Mouse (Mus musculus) midbrain, embryonic 10.5 days (tissue): ENCODE results near the gene Gna15. TPM values are rescaled to one million over a fixed set of nuclear protein-coding genes. Genes with fewer than 3 reads are reported as not detected.

Experiments
- DNase-seq: peaks from one replicate; pipeline ENCODE4 v3.0.0-alpha.2; 2017; ENCODE audit warnings: low spot score
- H3K27ac ChIP-seq: fragments of 300-500 bp; sonication (generic); replicated peaks from 2 replicates; pipeline ENCODE4 v1.5.1; 2016; ENCODE audit warnings: mild to moderate bottlenecking
- H3K27me3 ChIP-seq: fragments of 300-500 bp; sonication (generic); 2 replicates; pipeline ENCODE4 v1.6.1; 2016; ENCODE audit warnings: low read depth, mild to moderate bottlenecking; ENCODE audit not compliant: poor library complexity, severe bottlenecking
- H3K36me3 ChIP-seq: fragments of 300-500 bp; sonication (generic); 2 replicates; pipeline ENCODE4 v1.6.1; 2016; ENCODE audit warnings: mild to moderate bottlenecking, moderate library complexity
- H3K4me1 ChIP-seq: fragments of 300-500 bp; sonication (generic); 2 replicates; pipeline ENCODE4 v1.6.1; 2016
- H3K4me3 ChIP-seq: fragments of 300-500 bp; sonication (generic); 2 replicates; pipeline ENCODE4 v1.5.1; 2016; ENCODE audit warnings: mild to moderate bottlenecking, moderate library complexity
- H3K9me3 ChIP-seq: fragments of 300-500 bp; sonication (generic); replicated peaks from 2 replicates; pipeline ENCODE4 v1.6.1; 2016; ENCODE audit warnings: mild to moderate bottlenecking
- WGBS: fragments of 180-500 bp; shearing (Covaris S2); methylation state at CpG from one replicate; pipeline ENCODE4 v1.1.7; 2016; 5-methylcytosine and 5-hydroxymethylcytosine counted together
- polyA plus RNA-seq: library from polyadenylated mRNA; unstranded; fragments of >200 nt; fragmentation: Nextera tagmentation; extraction: Ambion mirVana; gene quantifications from 2 replicates; pipeline ENCODE4 v1.2.1, GENCODE M21; 2016

The Gna15 gene
- polyA plus RNA-seq, result 0.53 and 0.85 TPM in 2 replicates

DNA sequence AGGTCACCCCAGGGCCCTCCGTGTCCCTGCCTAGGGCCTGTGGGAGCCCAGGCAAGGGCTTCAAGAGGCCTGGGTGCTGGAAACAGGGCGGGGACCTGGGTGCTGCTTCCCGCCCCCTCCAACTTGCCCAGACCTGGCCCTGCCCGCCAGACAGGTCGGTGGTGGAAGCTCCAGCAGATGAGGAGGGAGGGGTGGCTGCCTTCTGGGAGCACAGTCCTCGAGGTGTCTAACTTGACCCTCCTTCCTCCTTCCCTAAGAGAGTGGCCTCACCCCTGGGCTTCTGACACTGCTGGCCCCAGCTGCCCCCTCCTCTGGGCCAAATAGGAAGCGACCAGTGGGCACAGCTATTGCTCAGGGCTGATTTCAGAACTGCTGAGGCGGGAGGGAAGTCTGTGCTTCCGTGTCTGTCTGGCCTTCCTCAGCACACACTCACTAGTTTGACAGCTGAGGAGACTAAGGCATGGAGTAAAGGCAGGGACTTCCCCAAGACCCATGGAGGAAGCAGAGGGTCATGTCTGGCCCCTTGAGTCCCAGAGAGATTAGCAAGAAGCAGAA, at the start of gene Gna15:
Gna15 (minus strand) TSS at position 175 of the 555 bp plus-strand sequence.
- 31% methylated on average over 9 of the region's 9 CpGs for WGBS
- H3K4me1 ChIP-seq, result peaks cover 13% of the 10 kb centered on the region; the same call in 1 of the 2 replicates
- peaks cover 12% of the 10 kb centered on the region for H3K36me3 ChIP-seq
- H3K27me3 ChIP-seq, result peaks cover 22% of the 10 kb centered on the region
- H3K4me3 ChIP-seq, result 0 out of 2 replicates have a peak within 1 kb of the TSS, but pooled peaks have one; percentile 9
- no peak for DNase-seq
- H3K27ac ChIP-seq, result no peak within 1 kb of the TSS
- no peaks in the 10 kb centered on the region for H3K9me3 ChIP-seq

DNA sequence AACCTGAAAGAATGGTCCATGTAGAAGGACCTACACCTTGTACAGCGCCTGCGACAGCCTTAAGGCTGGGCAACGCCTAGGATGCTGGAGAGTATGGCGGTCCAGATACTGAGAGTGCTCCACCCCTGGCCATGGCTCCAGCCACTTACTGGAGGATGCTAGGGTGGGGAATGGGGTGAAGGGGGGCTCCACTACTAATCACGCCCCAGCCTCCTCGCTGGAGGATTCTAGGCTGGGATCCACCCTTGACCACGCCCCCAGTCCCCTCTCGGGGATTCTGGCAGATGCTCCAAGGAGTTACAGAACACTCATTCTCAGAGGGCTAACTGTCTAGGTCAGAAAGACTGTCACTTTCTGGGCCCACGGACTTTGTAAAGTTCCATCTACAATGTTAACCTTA, 49.0 kb upstream of the Gna15 start:
- Histone ChIP-seq H3K9me3 (no peaks in the 10 kb centered on the region), H3K27ac (0 out of 2 replicates have a peak overlapping the region, but pooled peaks have one; percentile 55), H3K4me1 (peaks cover 83% of the 10 kb centered on the region), H3K4me3 (peak overlapping the region; percentile 52), H3K27me3 (peaks cover 81% of the 10 kb centered on the region), H3K36me3 (no peaks in the 10 kb centered on the region)
- 7% methylated on average over 9 of the region's 9 CpGs for WGBS
- no peak for DNase-seq

DNA sequence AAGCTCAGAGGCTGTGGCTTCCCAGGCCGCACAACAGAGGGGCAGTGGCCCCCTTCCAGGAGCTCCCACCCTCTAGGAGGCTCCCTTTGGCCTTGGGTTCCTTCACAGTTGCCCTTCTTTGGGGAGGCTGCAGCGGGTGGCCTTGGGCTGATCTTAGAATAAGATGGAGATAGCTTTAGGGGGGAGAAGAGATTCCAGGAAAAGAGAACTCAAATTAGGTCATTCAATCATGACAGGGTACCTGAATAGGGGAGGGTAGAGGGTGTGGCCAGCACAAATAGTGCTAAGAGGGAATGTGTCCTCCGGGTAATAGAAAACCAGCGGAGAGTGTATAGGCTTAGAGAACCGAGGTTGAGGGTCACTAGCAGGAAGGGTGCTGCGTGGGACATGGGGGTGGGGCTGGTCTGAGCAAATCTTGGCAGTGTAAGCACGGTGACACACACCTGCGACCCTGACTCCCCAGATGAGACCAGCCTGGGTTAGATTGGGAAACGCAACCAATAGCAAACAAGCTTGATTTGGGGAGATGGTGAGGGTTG, 48.2 kb upstream of the Gna15 start:
- Histone ChIP-seq H3K27me3 (peaks cover 81% of the 10 kb centered on the region), H3K9me3 (no peaks in the 10 kb centered on the region), H3K4me1 (peaks cover 91% of the 10 kb centered on the region), H3K36me3 (peaks cover 5% of the 10 kb centered on the region), H3K27ac (peak overlapping the region; percentile 80), H3K4me3 (peak overlapping the region; percentile 52)
- no peak for DNase-seq
- 1% methylated on average over 9 of the region's 9 CpGs for WGBS

DNA sequence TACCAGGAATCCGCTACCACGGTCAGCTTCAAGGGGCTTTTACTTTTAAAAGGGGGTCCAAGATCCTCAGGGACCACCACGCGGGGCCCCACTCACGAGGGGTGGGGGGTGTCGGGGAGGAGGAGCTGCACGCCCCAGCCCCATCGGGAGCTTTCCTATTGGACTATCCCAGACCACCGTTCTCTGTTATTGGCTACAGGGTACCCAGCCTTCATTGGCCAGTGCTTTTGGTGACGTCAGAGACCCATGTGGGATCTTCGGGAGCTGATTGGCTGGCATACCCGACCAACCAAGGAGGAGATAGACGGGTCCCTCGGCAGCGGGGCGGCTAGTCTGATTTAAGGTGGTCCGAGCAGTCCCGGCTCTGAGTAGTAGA, 47.5 kb upstream of the Gna15 start:
- WGBS, result under 1% methylated on average over 18 of the region's 18 CpGs
- peaks cover 11% of the 10 kb centered on the region for H3K36me3 ChIP-seq
- peak overlapping the region; percentile 52 for H3K4me3 ChIP-seq
- peaks cover 81% of the 10 kb centered on the region for H3K27me3 ChIP-seq
- peak overlapping the region; percentile 80 for H3K27ac ChIP-seq
- peak; percentile 97 for DNase-seq
- H3K4me1 ChIP-seq, result peaks cover 97% of the 10 kb centered on the region
- no peaks in the 10 kb centered on the region for H3K9me3 ChIP-seq

GRCm38 (mm10) chr10:81570831-81571500, 46.9 kb upstream of the Gna15 start:
- H3K9me3 ChIP-seq, result no peaks in the 10 kb centered on the region
- H3K4me3 ChIP-seq, result peak overlapping the region; percentile 52
- peaks cover 81% of the 10 kb centered on the region for H3K27me3 ChIP-seq
- peak overlapping the region; percentile 79 for H3K27ac ChIP-seq
- H3K4me1 ChIP-seq, result peaks cover 97% of the 10 kb centered on the region
- under 1% methylated on average over 34 of the region's 34 CpGs for WGBS
- peaks cover 16% of the 10 kb centered on the region for H3K36me3 ChIP-seq
- DNase-seq, result peak; percentile 97

DNA sequence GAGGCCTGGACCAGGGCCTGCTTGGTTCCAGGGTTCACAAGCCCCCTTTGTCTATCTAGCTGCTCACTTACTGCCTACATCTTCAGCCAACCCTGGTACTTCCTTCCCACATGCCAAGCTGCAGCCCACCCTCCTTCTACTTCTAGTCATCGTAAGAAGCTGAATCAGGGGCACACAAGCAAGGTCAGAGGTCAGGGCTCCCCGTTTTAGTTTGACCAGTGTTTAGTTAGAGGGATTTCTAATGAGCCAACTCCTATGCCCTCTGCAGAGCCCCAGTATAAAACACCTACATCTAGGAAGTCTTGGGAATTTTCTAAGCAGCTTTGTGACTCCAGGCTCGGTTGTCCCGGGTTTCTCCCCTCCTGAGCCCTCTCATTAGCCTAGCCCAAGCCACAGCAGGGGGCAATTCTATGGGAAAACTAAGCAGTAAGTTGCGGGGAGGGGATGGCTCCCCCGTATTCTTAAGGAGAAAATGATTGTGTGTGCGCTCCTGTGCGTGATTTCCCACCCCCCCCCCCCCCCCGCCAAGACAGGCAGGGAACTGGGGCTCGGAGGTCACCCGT, 46.3 kb upstream of the Gna15 start:
- H3K36me3 ChIP-seq, result peaks cover 23% of the 10 kb centered on the region
- H3K27me3 ChIP-seq, result peaks cover 81% of the 10 kb centered on the region
- peaks cover 97% of the 10 kb centered on the region for H3K4me1 ChIP-seq
- peak overlapping the region; percentile 79 for H3K27ac ChIP-seq
- H3K9me3 ChIP-seq, result no peaks in the 10 kb centered on the region
- under 1% methylated on average over 11 of the region's 11 CpGs for WGBS
- peak overlapping the region; percentile 52 for H3K4me3 ChIP-seq
- no peak for DNase-seq

DNA sequence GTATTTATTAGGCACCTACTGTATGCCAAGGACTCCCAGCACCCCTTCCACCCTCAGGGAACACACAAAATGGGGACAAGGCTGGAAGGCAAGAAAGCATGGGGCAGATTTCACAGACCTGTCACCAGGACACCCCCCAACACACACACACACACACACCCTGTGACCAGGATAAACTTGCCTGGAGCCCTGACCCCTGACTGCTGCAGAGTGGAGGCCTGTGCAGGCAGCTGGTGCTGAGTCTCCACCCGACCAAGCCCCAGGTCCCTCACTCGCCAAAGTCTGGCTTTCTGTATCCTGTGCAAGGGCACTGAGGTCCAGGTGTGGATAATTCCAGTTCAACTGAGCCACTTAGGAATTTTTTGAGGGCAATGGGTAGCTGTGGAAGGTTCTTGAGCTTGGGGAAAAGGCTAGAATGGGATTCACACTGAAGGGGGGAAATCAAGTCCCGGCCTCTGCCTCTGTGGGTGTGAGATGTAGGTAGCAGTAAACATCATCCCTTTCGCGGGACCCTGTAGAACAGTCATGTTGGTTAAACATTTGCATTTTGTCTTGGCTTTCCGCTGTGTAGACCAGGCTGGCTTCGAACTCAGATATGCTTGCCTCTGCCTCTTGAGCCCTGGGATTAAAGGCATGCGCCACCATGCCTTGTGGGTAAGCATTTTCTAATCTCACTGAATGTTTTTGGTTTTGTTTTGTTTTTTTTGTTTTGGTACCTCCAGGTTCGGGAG, 45.6 kb upstream of the Gna15 start:
- H3K4me3 ChIP-seq, result peak overlapping the region; percentile 52; the same call in 1 of the 2 replicates
- peaks cover 81% of the 10 kb centered on the region for H3K27me3 ChIP-seq
- no peak for DNase-seq
- peaks cover 97% of the 10 kb centered on the region for H3K4me1 ChIP-seq
- no peaks in the 10 kb centered on the region for H3K9me3 ChIP-seq
- peak overlapping the region; percentile 79 for H3K27ac ChIP-seq
- H3K36me3 ChIP-seq, result peaks cover 29% of the 10 kb centered on the region
- 36% methylated on average over 9 of the region's 9 CpGs for WGBS

DNA sequence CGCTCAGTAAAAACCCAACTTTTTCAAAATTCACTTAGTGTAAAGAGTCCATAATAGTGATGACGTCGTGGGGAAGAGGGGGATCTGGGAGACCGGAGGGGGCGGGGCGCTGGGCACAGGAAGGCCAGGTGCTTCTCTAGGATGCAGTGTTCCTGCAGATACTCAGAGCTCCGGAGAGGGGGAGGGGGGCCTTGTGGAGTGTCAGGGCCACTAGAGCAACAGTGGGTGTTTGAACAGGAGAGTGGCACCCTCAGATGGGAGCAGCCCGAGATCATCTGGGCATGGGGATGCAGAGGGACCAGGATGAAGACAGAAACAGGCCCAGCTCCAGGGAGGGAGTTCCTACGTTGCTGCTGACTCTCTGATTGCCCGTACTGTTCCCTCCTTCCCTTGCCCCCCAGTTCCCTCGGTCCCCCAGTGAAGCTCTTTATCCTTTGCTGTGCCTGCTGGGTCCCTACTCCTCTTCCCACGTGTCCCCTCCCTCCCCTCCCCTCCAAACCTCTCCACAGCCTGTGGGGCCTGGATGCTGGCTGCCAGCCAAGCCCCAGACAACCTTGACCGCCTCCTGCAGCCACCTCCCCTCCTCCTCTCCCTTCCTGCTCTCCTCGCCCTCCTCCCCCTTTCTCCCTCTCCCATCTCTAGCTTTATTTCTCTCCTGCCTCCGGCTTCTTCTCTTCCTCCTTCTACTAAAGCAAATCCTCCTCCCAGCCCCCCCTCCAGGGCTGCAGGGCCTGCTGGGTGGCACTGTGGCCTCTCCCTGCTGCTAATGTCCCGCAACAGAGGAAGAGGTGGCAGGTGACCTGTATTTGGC, 44.6 kb upstream of the Gna15 start:
- peak overlapping the region; percentile 75 for H3K27ac ChIP-seq
- no peaks in the 10 kb centered on the region for H3K9me3 ChIP-seq
- peaks cover 97% of the 10 kb centered on the region for H3K4me1 ChIP-seq
- peak overlapping the region; percentile 31 for H3K4me3 ChIP-seq
- peaks cover 37% of the 10 kb centered on the region for H3K36me3 ChIP-seq
- WGBS, result 15% methylated on average over 16 of the region's 16 CpGs
- H3K27me3 ChIP-seq, result peaks cover 81% of the 10 kb centered on the region
- DNase-seq, result peak; percentile 60

DNA sequence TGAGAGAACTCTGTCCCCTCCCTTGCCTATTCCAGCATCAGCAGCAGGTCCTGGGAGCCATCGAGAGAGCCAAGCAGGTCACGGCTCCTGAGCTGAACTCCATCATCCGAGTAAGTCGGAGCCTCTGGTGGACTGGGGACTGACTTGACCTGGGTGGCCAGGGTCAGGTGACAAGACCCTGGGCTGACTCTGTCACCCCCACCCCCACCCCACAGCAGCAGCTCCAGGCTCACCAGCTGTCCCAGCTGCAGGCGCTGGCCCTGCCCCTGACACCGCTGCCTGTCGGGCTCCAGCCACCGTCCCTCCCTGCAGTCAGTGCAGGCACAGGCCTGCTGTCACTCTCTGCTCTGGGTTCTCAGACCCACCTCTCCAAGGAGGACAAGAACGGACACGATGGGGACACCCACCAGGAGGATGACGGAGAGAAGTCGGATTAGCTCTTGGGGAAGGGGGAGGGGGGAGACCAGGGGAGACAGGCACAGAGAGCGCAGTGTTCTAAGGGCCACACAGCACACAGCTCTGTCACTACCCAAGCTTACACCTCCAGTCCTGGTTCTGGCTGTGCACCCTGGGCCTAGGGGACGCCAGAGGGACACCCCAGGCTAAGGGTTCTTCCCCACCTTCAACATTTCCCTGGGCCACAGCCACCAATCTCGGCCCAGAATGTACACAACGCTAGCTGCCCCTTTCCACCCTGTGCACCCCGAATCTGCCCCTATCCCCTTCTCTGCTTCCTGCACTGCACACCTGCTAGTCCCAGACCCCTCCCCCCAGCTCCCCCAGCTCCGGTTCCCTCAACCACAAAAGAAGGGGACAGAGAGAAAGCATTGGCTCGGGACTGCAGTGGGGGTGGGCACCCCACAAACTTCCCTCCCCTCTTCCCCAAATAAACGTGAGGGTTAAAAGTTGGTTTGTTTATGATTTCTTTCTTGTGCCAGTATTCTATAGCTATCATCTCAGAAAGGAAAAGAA, 41.5 kb upstream of the Gna15 start:
- peaks cover 63% of the 10 kb centered on the region for H3K36me3 ChIP-seq
- H3K27me3 ChIP-seq, result peaks cover 77% of the 10 kb centered on the region
- peak overlapping the region; percentile 80 for H3K27ac ChIP-seq
- peak overlapping the region; percentile 49 for H3K4me3 ChIP-seq
- WGBS, result 14% methylated on average over 20 of the region's 20 CpGs
- H3K9me3 ChIP-seq, result no peaks in the 10 kb centered on the region
- peaks cover 91% of the 10 kb centered on the region for H3K4me1 ChIP-seq
- peak; percentile 48 for DNase-seq

DNA sequence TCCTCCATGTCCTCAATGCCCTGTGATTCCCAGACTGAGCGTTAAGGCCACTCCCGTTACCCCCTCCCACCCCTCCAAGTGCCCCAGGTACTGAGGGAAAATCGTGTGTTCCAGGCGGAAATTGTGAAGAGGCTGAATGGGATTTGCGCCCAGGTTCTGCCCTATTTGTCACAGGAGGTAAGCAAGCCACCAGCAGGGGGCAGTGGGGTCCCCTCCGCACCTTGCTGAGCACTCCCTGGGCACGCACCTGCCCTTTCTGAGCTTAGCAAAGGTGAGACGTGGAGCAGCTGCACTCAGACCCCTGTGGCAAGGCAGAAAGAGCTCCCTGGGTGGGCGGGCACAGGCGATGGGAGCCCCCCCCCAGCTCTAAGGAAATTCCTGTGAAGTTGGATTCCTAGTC, 40.7 kb upstream of the Gna15 start:
- DNase-seq, result peak; percentile 67
- H3K4me3 ChIP-seq, result peak overlapping the region; percentile 49
- peaks cover 91% of the 10 kb centered on the region for H3K4me1 ChIP-seq
- H3K27ac ChIP-seq, result peak overlapping the region; percentile 80
- 5% methylated on average over 10 of the region's 10 CpGs for WGBS
- peaks cover 63% of the 10 kb centered on the region for H3K36me3 ChIP-seq
- H3K9me3 ChIP-seq, result no peaks in the 10 kb centered on the region
- H3K27me3 ChIP-seq, result peaks cover 82% of the 10 kb centered on the region

- 1% methylated on average over 10 of the region's 10 CpGs for WGBS
- peaks cover 77% of the 10 kb centered on the region for H3K27me3 ChIP-seq
- peak overlapping the region; percentile 49 for H3K4me3 ChIP-seq
- peaks cover 63% of the 10 kb centered on the region for H3K36me3 ChIP-seq
- H3K9me3 ChIP-seq, result no peaks in the 10 kb centered on the region
- peak; percentile 67 for DNase-seq
- H3K27ac ChIP-seq, result peak overlapping the region; percentile 80
- peaks cover 89% of the 10 kb centered on the region for H3K4me1 ChIP-seq
Observed at GRCm38 (mm10) chr10:81564216-81564615, 40.2 kb upstream of the Gna15 start.
